Mouse (Mus musculus) testis, adult 2 months (tissue): Measurements from ENCODE around the gene Optn.

ENCODE experiments used
- CTCF ChIP-seq: fragments of 200-500 bp; IDR thresholded peaks from 2 replicates; pipeline ENCODE4 v1.5.1; 2012; ENCODE audit warnings: low read depth, mild to moderate bottlenecking, inconsistent platforms, low read length, moderate library complexity; ENCODE audit not compliant: control insufficient read depth, insufficient read depth, insufficient replicate concordance
- POLR2A ChIP-seq: fragments of 200-500 bp; IDR thresholded peaks from 2 replicates; pipeline ENCODE4 v1.6.1; 2012; ENCODE audit warnings: low read depth, mild to moderate bottlenecking, inconsistent platforms, low read length, moderate library complexity; ENCODE audit not compliant: control insufficient read depth

DNA sequence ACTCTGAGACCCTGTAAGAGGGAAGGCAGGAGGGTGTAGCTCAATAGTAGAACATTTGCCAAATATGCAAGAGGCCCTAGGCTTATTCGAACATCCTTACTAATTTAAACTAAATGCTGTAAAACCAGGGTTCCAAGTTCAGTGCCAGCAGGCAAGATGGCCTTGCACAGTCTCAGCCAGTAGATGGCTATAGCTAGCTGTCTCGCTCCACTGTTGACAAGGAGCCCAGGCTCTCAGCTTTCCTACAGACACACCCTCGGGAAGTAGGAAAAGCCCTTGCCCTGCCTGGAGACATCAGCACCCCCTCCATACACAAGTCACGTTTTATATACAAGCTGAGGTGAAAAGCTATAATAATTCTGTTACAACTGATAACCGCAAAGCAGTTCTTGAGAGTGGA lies 31.2 kb downstream of the Optn start:
- TF ChIP-seq CTCF: no peak
- no peak for TF ChIP-seq POLR2A
